Mouse (Mus musculus): ENCODE measurements around the gene Gng5. TPM values are rescaled to one million over a fixed set of nuclear protein-coding genes. Genes with fewer than 3 reads are reported as not detected.

Gng5 gene
- polyA plus RNA-seq, 1 experiment from 2014 or later, result 293 TPM

DNA sequence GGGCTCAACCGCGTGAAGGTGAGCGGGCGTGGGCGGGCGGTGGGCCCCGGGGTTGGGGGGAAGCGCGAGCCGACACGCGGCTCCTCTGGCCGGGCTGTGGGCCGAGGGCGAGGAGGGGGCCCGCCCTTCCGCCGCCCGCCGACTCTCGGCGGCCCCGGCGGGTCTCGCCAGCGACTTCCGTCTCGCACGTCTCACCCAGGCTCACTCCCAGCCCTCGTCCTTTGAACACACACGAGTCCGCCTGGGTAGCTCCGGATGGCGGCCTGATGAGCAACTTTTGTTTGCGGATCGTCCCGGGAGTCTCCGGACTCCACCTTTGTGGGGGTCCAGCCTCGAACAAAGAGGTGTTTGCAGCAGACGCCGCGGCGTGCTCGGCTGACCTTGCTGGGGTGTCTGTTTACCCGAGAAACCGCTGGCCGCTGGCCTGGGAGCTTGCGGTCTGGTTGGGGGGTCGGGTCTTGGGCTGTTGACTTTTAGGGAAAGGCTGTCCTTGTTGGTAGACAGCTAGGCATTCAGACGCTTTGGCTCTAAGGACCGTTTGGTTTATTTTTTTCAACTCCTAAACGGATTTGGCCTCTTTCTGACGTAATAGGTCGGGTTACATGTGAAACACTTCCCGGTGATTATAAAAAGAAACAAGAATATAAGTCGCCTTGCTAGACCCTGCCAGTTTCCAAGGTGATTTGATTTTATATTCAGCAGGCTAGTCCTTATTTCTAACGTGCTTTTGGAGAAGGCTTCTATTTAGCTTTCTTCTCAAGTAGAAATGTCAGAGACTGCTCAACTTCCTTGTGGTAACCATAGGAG is 599 bp downstream of the Gng5 start:
- Histone ChIP-seq H3K36me3 (replicated peaks) (no peaks in the 10 kb centered on the region), H3K9me3 (no peaks in the 10 kb centered on the region), H3K9ac (peak overlapping the region; percentile 69), H3K4me1 (peaks cover 14% of the 10 kb centered on the region), H3K4me3 (peak overlapping the region; percentile 82), H3K27ac (peak overlapping the region; percentile 74), H3K4me2 (peak overlapping the region; percentile 75), H3K27me3 (replicated peaks) (no peaks in the 10 kb centered on the region)
- ATAC-seq (replicated peaks), result peak; percentile 80
- under 1% methylated on average over 56 of the region's 57 CpGs for WGBS

- Histone ChIP-seq H3K4me3 (peak overlapping the region; percentile 82), H3K9me3 (no peaks in the 10 kb centered on the region), H3K9ac (peak overlapping the region; percentile 69; the same call in 1 of the 2 replicates), H3K27me3 (replicated peaks) (no peaks in the 10 kb centered on the region), H3K36me3 (replicated peaks) (peaks cover 1% of the 10 kb centered on the region; the same call in 1 of the 2 replicates), H3K4me1 (peaks cover 14% of the 10 kb centered on the region), H3K4me2 (peak overlapping the region; percentile 75), H3K27ac (no peak overlapping the region)
- 15% methylated on average over 5 of the region's 5 CpGs for WGBS
- ATAC-seq (replicated peaks), result no peak
These were observed 1.2 kb downstream of the Gng5 start for GRCm38 (mm10) chr3:146500810-146501201.

DNA sequence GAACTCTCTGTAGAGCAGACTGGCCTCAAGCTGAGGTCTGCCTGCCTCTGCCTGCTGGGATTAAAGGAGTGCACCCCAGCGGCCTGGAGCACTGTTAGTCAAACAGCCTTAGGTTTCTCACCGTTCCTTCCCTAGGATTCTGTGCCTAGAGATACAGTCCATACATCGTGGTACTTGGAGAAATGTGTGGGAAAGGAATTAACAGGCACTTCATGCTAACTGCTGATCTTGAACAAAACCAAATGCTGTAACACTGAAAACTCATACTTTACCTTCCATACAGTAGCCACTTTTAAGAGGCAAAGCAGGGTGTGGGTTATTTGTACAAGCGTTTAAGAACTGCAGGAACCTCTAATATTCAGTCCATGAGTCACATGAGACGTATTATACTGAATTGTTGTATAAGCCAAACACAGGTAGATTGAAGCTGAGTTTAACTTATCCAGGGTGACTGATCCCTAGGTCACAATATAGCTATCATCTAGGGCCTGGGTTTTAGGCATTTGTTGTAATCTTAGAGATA is 2.1 kb downstream of the Gng5 start:
- Histone ChIP-seq H3K4me2 (peak overlapping the region; percentile 75), H3K9ac (no peak overlapping the region), H3K4me1 (peaks cover 14% of the 10 kb centered on the region), H3K27ac (no peak overlapping the region), H3K9me3 (no peaks in the 10 kb centered on the region), H3K4me3 (peak overlapping the region; percentile 82; the same call in 1 of the 2 replicates), H3K36me3 (replicated peaks) (peaks cover 8% of the 10 kb centered on the region; the same call in 1 of the 2 replicates), H3K27me3 (replicated peaks) (no peaks in the 10 kb centered on the region)
- ATAC-seq (replicated peaks), result no peak
- WGBS, result 62% methylated on average over 5 of the region's 5 CpGs

- Histone ChIP-seq H3K4me1 (peaks cover 2% of the 10 kb centered on the region; the same call in 1 of the 2 replicates), H3K4me2 (no peak overlapping the region), H3K27ac (no peak overlapping the region), H3K36me3 (replicated peaks) (peaks cover 20% of the 10 kb centered on the region), H3K4me3 (no peak overlapping the region), H3K27me3 (replicated peaks) (no peaks in the 10 kb centered on the region), H3K9ac (no peak overlapping the region), H3K9me3 (no peaks in the 10 kb centered on the region)
- WGBS, result 95% methylated on average over 7 of the region's 7 CpGs
- no peak for ATAC-seq (replicated peaks)
These were observed 7.1 kb downstream of the Gng5 start for GRCm38 (mm10) chr3:146506711-146507110.

GRCm38 (mm10) chr3:146520226-146520797 is 20.7 kb downstream of the Gng5 start:
- 35% methylated on average over 5 of the region's 5 CpGs for WGBS
- H3K36me3 ChIP-seq (replicated peaks), result peaks cover 17% of the 10 kb centered on the region; the same call in 1 of the 2 replicates
- peak; percentile 28 for ATAC-seq (replicated peaks)

GRCm38 (mm10) chr3:146520798-146521651 is 21.4 kb downstream of the Gng5 start, which contains the start of gene Rpf1:
Gene Rpf1, minus strand, starts transcription at chr3:146521429.
- peak; percentile 96 for ATAC-seq (replicated peaks)
- under 1% methylated on average over 64 of the region's 82 CpGs for WGBS

More at GRCm38 (mm10) chr3:146520226-146520797, 20.7 kb downstream of the Gng5 start:
- H3K4me3 ChIP-seq, result peak overlapping the region; percentile 91
- H3K9ac ChIP-seq, result peak overlapping the region; percentile 88
- no peaks in the 10 kb centered on the region for H3K9me3 ChIP-seq
- H3K27me3 ChIP-seq (replicated peaks), result no peaks in the 10 kb centered on the region
- peak overlapping the region; percentile 66 for H3K4me2 ChIP-seq
- peaks cover 4% of the 10 kb centered on the region; the same call in 1 of the 2 replicates for H3K4me1 ChIP-seq
- H3K27ac ChIP-seq, result peak overlapping the region; percentile 99

GRCm38 (mm10) chr3:146521652-146522020 is 22.0 kb downstream of the Gng5 start:
- H3K36me3 ChIP-seq (replicated peaks), result peaks cover 14% of the 10 kb centered on the region; the same call in 1 of the 2 replicates
- no peaks in the 10 kb centered on the region for H3K9me3 ChIP-seq
- H3K9ac ChIP-seq, result 0 out of 2 replicates have a peak overlapping the region, but pooled peaks have one; percentile 15
- ATAC-seq (replicated peaks), result 0 out of 2 replicates have a peak, but pooled peaks have one; percentile 9
- peak overlapping the region; percentile 99 for H3K27ac ChIP-seq
- H3K4me2 ChIP-seq, result peak overlapping the region; percentile 66
- peak overlapping the region; percentile 91 for H3K4me3 ChIP-seq
- no peaks in the 10 kb centered on the region for H3K27me3 ChIP-seq (replicated peaks)
- 12% methylated on average over 8 of the region's 8 CpGs for WGBS
- H3K4me1 ChIP-seq, result peaks cover 4% of the 10 kb centered on the region; the same call in 1 of the 2 replicates

More at GRCm38 (mm10) chr3:146520798-146521651, 21.4 kb downstream of the Gng5 start, which contains the start of gene Rpf1:
- Histone ChIP-seq H3K27ac (peak within 1 kb of the TSS; percentile 99), H3K4me3 (peak within 1 kb of the TSS; percentile 91), H3K4me1 (peaks cover 4% of the 10 kb centered on the region; the same call in 1 of the 2 replicates), H3K9ac (peak within 1 kb of the TSS; percentile 88), H3K36me3 (replicated peaks) (peaks cover 14% of the 10 kb centered on the region; the same call in 1 of the 2 replicates), H3K9me3 (no peaks in the 10 kb centered on the region), H3K4me2 (peak within 1 kb of the TSS; percentile 66), H3K27me3 (replicated peaks) (no peaks in the 10 kb centered on the region)

- ATAC-seq (replicated peaks), result no peak
- no peaks in the 10 kb centered on the region for H3K27me3 ChIP-seq (replicated peaks)
- H3K36me3 ChIP-seq (replicated peaks), result no peaks in the 10 kb centered on the region
- no peak overlapping the region for H3K4me2 ChIP-seq
- 15% methylated on average over 2 of the region's 2 CpGs for WGBS
- H3K27ac ChIP-seq, result peak overlapping the region; percentile 11; the same call in 1 of the 2 replicates
- H3K9ac ChIP-seq, result no peak overlapping the region
- H3K4me3 ChIP-seq, result no peak overlapping the region
- no peaks in the 10 kb centered on the region for H3K4me1 ChIP-seq
- H3K9me3 ChIP-seq, result no peaks in the 10 kb centered on the region
These were observed 28.7 kb downstream of the Gng5 start for GRCm38 (mm10) chr3:146528335-146528734.

DNA sequence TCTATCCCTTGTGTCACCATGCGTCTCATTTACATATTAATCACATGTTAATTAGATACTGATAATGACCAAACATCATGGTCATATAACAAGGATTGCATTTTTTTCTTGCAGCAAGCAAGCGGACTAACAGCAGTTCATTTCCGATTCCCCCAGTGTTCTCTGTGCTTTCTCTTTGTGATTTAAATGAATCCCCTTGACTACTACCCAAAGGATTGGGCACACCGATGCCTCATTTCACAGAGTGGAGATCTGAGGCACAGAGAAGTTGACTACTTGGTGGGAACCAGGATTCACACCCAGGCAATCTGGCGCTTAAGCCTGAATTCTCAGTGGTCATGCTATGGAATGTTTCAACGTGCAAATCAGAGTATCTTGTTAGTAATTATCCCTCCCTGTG is 35.4 kb downstream of the Gng5 start:
- Histone ChIP-seq H3K9me3 (no peaks in the 10 kb centered on the region), H3K4me3 (no peak overlapping the region), H3K27me3 (replicated peaks) (no peaks in the 10 kb centered on the region), H3K9ac (no peak overlapping the region), H3K27ac (no peak overlapping the region), H3K4me2 (no peak overlapping the region), H3K4me1 (no peaks in the 10 kb centered on the region), H3K36me3 (replicated peaks) (no peaks in the 10 kb centered on the region)
- 53% methylated on average over 6 of the region's 6 CpGs for WGBS
- no peak for ATAC-seq (replicated peaks)

DNA sequence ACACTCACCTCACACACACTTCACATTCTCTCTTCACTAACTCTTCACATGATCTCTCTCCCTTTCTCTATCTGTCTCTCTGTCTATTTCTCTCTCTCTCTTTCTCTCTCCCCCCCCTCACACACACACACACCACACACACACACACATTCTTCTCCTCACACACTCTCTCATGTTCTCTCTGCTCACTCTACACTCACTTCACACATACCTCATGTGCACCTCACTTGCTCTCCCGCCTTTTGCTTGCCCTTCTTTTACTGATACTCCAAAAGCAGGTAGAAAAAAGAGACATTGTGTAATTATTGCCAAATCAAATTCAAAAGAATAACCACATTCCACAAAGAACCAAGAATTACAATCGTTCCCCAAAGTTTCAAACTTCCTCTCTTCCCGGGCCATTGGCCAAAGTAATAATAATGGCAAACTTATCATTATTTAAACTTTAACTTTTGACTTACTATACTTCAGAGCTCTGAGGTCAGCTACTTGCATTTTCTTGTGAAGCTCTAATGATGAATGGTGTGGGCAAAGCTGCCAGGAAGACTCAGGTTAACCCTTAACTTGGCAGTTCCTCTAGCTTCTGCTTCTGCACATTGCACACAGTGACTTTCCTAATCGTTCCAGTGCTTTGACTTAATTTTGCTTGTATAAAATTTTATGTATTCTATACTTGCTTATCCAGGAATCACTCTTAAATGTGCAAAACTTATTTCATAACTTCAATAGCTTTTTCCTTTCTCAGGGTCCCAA is 41.1 kb downstream of the Gng5 start:
- H3K27me3 ChIP-seq (replicated peaks), result no peaks in the 10 kb centered on the region
- H3K4me3 ChIP-seq, result no peak overlapping the region
- no peaks in the 10 kb centered on the region for H3K4me1 ChIP-seq
- H3K9ac ChIP-seq, result no peak overlapping the region
- 89% methylated on average over 4 of the region's 4 CpGs for WGBS
- no peak overlapping the region for H3K4me2 ChIP-seq
- no peak for ATAC-seq (replicated peaks)
- H3K9me3 ChIP-seq, result no peaks in the 10 kb centered on the region
- no peak overlapping the region for H3K27ac ChIP-seq
- no peaks in the 10 kb centered on the region for H3K36me3 ChIP-seq (replicated peaks)

GRCm38 (mm10) chr3:146543632-146544031 is 44.0 kb downstream of the Gng5 start:
- ATAC-seq (replicated peaks), result no peak
- Histone ChIP-seq H3K36me3 (replicated peaks) (no peaks in the 10 kb centered on the region), H3K27ac (no peak overlapping the region), H3K9ac (no peak overlapping the region), H3K27me3 (replicated peaks) (no peaks in the 10 kb centered on the region), H3K4me2 (no peak overlapping the region), H3K4me1 (no peaks in the 10 kb centered on the region), H3K4me3 (no peak overlapping the region), H3K9me3 (no peaks in the 10 kb centered on the region)
- 40% methylated on average over 1 of the region's 1 CpGs for WGBS
